Mouse (Mus musculus) 3T3-L1 (cell line): ENCODE measurements around the gene Slc7a4.

Experiments
- DNase-seq: peaks from one replicate; pipeline ENCODE4 v3.0.0-alpha.2; 2015; ENCODE audit warnings: low read depth, low spot score

The Slc7a4 gene

DNA sequence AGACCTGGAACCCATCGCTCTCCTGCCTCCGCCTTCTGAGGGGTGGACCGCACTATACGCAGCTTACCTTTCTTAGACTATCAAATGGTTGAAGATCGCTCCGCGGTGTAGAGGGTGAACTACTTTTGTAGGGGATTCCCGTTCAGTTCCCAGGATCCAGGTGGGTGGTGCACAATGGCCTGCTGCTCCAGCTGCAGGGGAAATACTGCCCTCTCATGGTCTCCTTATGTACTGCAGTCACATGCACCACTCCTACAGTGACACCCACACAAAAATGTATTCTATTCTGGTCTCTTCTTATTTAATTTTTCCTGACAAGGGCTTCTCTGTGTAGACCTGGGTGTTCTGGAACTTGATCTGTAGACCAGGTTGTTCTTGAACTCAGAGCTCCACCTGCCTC, at the start of gene Slc7a4:
TSS of gene Slc7a4 (minus strand) at position 151 of the 400 bp plus-strand sequence.
- DNase-seq = peak; percentile 65

GRCm38 (mm10) chr16:17632580-17632979, 49.6 kb upstream of the Slc7a4 start:
- DNase-seq = no peak

GRCm38 (mm10) chr16:17626269-17626555, 43.2 kb upstream of the Slc7a4 start:
- DNase-seq = no peak

- DNase-seq = peak; percentile 78
Measured at GRCm38 (mm10) chr16:17625488-17626268, 42.7 kb upstream of the Slc7a4 start.

- DNase-seq = no peak
Measured at GRCm38 (mm10) chr16:17621936-17622335, 38.9 kb upstream of the Slc7a4 start.

GRCm38 (mm10) chr16:17619198-17620105, 36.4 kb upstream of the Slc7a4 start, which contains the start of gene Smpd4:
Smpd4 (plus strand) TSS chr16:17619354.
- DNase-seq = peak; percentile 92

DNA sequence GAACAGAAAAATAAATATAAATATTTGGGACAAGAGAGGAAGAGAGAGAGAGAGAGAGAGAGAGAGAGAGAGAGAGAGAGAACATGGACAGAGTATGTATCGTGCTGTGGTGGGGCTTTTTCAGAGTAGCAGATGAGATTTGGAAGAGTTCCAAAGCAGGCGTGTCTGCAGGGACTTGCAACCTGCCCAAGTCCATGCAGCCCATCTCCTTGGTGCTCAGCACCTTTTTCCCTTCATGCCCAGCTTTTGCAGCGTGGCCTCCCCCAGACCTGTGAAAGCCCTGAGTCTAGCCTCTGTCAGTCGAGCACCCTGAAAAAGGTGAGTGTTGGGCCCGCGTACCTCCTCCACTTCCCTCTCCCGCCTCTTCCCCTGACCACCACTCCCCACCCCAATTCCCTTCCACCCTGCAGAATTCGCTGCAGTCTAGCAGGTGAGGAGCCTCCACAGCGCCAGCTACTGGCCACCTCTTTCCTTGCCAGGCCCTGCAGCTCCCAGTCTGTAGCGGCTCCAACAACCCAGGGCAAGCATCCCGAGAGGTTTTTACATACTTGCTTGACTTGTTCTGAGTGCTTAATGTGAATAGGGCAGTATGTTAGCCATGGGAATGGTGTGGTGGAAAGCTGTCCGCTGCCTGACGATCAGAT, 35.0 kb upstream of the Slc7a4 start:
- DNase-seq = peak; percentile 60

- no peak for DNase-seq
Measured at GRCm38 (mm10) chr16:17616212-17616611, 33.2 kb upstream of the Slc7a4 start.

DNA sequence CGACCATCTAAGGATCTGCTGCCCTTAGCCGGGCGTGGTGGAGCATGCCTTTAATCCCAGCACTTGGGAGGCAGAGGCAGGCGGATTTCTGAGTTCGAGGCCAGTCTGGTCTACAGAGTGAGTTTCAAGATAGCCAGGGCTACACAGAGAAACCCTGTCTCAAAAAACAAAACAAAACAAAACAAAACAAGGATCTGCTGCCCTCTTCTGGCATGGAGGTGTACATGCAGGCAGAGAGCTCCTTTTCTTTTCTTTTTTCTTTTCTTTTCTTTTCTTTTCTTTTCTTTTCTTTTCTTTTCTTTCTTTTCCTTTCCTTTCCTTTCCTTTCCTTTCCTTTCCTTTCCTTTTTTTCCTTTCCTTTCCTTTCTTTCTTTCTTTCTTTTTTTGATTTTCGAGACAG, 31.7 kb upstream of the Slc7a4 start:
- peak; percentile 62 for DNase-seq

- DNase-seq = peak; percentile 73
Measured at GRCm38 (mm10) chr16:17611383-17611782, 28.4 kb upstream of the Slc7a4 start.

DNA sequence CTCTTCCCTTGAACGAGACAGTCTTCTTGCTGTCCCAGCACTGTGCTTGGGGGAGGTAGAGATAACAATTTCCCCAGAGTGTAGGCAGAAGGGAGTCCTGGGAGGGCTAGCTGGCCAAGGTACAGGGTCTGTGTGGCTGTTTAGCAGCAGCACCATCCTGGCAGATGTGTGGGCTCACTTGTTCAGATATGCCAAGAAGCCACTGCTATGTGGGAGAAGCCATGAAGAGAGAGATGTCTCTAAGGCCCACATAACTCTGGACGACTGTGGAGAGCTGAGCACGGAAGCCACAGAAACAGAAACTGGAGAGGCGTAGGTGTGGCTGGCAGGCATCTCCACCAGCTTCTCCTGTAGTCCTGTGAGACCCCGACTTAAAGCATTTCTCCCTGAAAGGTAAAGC, 22.7 kb upstream of the Slc7a4 start:
- no peak for DNase-seq

DNA sequence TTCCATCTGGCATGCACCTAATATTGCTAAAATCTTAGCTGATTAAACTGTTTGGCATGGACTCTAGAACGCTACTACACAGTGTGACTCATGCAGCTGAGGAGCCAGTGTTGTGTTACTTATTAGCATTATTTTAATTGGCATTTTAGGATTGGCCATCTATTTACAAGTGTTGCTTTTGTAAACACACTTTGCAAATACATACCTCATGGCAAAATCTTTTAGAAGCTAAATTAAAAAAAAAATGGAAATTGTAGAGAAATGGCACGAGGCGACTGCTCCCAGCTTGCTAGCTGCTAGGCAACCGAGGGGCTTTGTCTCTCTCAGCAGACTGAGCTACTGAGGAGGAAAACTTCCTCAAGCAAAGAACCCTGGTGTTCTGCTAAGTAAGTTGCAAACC, 21.9 kb upstream of the Slc7a4 start:
- no peak for DNase-seq

GRCm38 (mm10) chr16:17600944-17601562, 18.0 kb upstream of the Slc7a4 start:
- DNase-seq = peak; percentile 16

DNA sequence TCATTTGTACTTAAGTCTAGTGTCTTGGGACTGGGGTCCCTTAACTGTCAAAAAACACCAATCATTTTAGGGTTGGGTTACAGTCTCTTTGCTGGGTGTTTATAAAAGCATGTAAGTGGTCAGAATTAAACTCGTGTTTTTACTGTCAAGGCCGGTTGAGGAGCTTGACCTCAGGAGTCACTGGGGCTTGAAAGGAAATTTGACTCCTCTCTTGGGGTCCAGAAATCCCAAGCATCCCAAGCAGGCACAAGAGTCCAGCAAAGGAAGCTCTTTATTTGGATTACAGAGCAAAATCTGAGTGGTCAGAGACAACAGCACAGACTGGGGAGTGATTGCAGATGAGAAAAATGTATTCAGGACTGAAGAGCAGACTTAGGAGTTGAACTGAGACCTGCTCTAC, 7.7 kb upstream of the Slc7a4 start:
- no peak for DNase-seq

DNA sequence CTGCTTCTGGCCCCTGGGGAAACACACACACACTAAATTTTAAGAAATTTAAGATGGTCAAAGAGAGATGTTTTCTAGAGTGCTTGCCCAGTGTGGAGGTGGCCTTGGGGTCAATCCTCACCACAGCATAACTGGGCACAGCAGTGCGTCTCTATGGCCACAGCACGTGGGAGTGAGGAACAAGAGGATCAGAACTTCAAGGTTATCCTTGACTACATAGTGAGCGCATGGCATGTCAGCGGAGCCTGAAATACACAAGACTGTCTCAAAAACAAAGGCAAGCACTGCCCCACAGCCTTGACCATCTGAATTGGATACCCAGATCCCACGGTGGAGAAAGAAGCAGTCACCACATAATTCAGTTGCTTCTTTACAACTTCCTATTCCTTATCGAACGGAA, 1.5 kb upstream of the Slc7a4 start:
- no peak for DNase-seq

- DNase-seq = no peak
Measured at GRCm38 (mm10) chr16:17576825-17577215, 6.2 kb downstream of the Slc7a4 start.

- DNase-seq = no peak
Measured at GRCm38 (mm10) chr16:17575870-17576824, 6.9 kb downstream of the Slc7a4 start.

- no peak for DNase-seq
Measured at GRCm38 (mm10) chr16:17566186-17566585, 16.8 kb downstream of the Slc7a4 start.

DNA sequence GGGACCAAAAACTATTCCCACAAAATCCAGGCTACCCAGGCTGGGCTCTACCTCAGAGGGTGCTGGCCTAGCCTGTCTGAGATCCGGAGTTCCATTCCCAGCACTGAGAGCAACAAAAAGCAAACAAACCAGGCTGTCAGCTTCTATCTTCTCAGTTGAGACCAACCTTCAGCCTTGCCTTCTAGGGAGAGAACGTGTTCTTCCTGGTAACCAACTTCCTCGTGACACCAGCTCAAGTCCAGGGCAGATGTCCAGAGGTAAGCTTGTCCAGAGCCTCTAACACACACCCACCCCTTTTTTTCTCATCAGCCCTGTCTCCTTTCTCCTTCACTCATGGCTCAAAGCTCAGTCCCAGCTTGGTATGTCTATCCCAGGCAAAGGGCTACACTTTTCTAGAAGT, 18.2 kb downstream of the Slc7a4 start:
- no peak for DNase-seq

GRCm38 (mm10) chr16:17564221-17564620, 18.8 kb downstream of the Slc7a4 start:
- peak; percentile 73 for DNase-seq

- DNase-seq = no peak
Measured at GRCm38 (mm10) chr16:17563580-17563979, 19.4 kb downstream of the Slc7a4 start.
